9 mouse cellular contexts compared by ENCODE assay signal in the genomic region with DNA sequence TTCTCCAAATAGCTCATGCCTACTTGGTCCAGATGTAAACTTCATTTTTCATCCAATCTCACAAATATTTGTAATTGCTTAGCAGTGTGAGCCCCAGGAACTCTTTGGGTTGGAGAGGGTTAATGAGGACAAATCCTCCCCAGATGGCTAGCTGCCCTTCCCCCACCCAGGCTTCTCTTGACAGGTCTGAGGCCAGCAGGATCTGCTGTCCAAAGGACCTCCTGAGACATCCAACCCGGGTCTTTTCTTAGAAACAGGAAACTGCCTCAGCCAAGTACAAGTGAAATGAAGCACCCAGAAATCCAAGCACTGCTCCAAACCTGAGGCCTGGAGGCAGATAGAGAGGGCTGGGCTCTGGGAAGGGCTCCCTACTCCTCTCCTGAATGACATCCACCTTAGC.
A peak's percentile ranks its signal among the peaks of the same experiment; 100 is the strongest.
DNase-seq lines count a peak whose midpoint lies in the region; ATAC-seq lines count a peak whose summit lies in the region.
"Had no signal": no experiment of that assay in that cellular context is flagged by ENCODE, and none has a peak within 500 bp of the region (broad histone marks: within the 10 kb centered on the region; RNA-seq: fewer than 3 reads in every experiment).

No protein-coding gene starts in this region.

- DNase-seq in kidney, adult 11 months, result peak; percentile 47
- peak; percentile 81 for DNase-seq in gastrocnemius, postnatal 14 days
- peak; percentile 82 for DNase-seq in kidney, postnatal 10 days
- peak; percentile 12 for DNase-seq in retina, postnatal 1 day
- no peak for DNase-seq in frontal cortex, postnatal 10 days (ENCODE audit: low spot score in 2 of 2)
- no peak for DNase-seq in cerebellum, adult 9-10 months

- H3K27me3 ChIP-seq in kidney, embryonic 16.5 days (ENCODE audit: insufficient read depth, low read length), result no peaks in the 10 kb centered on the region
- H3K27me3 ChIP-seq in forebrain, embryonic 13.5 days, result no peaks in the 10 kb centered on the region

- intact Hi-C loops in gastrocnemius, postnatal 14 days (cut with DNase I; ENCODE audit: low total_unique reads), result no loop called here

- ATAC-seq in kidney, embryonic 16.5 days (ENCODE audit: low FRiP score, low TSS enrichment), result no peak; the same call in none of the 2 replicates
- ATAC-seq in forebrain, embryonic 13.5 days, result no peak
- ATAC-seq: intestine, embryonic 16.5 days had no signal

- H3K4me2 ChIP-seq in kidney, embryonic 16.5 days (replicated peaks; ENCODE audit: low read depth, low read length), result no peak overlapping the region
- H3K4me2 ChIP-seq in forebrain, embryonic 13.5 days, result no peak overlapping the region

- WGBS in kidney, embryonic 16.5 days, result 9% methylated on average over 1 of the region's 1 CpGs
- WGBS in forebrain, embryonic 13.5 days, result 36% methylated on average over 1 of the region's 1 CpGs

- H3K9ac ChIP-seq in kidney, embryonic 16.5 days (replicated peaks; ENCODE audit: low read length), result no peak overlapping the region
- no peak overlapping the region for H3K9ac ChIP-seq in forebrain, embryonic 13.5 days

- peaks cover 28% of the 10 kb centered on the region for H3K4me1 ChIP-seq in kidney, embryonic 16.5 days (ENCODE audit: insufficient read depth, low read length)
- no peaks in the 10 kb centered on the region for H3K4me1 ChIP-seq in forebrain, embryonic 13.5 days

- no peak overlapping the region for H3K4me3 ChIP-seq in kidney, embryonic 16.5 days (ENCODE audit: low read length)
- no peak overlapping the region for H3K4me3 ChIP-seq in forebrain, embryonic 13.5 days

- no peak overlapping the region for H3K27ac ChIP-seq in kidney, embryonic 16.5 days (ENCODE audit: low read length)
- H3K27ac ChIP-seq in forebrain, embryonic 13.5 days, result no peak overlapping the region

- no peaks in the 10 kb centered on the region for H3K9me3 ChIP-seq in kidney, embryonic 16.5 days (ENCODE audit: low read length)
- no peaks in the 10 kb centered on the region for H3K9me3 ChIP-seq in forebrain, embryonic 13.5 days (replicated peaks)

- H3K36me3 ChIP-seq in kidney, embryonic 16.5 days (ENCODE audit: insufficient read depth, low read length), result no peaks in the 10 kb centered on the region
- H3K36me3 ChIP-seq in forebrain, embryonic 13.5 days (ENCODE audit: poor library complexity, severe bottlenecking), result no peaks in the 10 kb centered on the region

Comparison
In these comparisons a context has a peak if more than half of its experiments do, and no peak if none do; other contexts are left out.
1. DNase-seq: peak in kidney, adult 11 months (single experiment), gastrocnemius, postnatal 14 days (single experiment), kidney, postnatal 10 days (single experiment) and retina, postnatal 1 day (single experiment); none in frontal cortex, postnatal 10 days (0 of 2) and cerebellum, adult 9-10 months (single experiment).